Mouse (Mus musculus) bone marrow macrophage, adult 2 months (primary cell): ENCODE measurements around the gene Hivep3.

Experiments
- CTCF ChIP-seq: IDR thresholded peaks from 2 replicates; pipeline ENCODE4 v1.5.1; 2012; ENCODE audit warnings: low read depth, mild to moderate bottlenecking, low read length, moderate library complexity
- POLR2A ChIP-seq: IDR thresholded peaks from 2 replicates; pipeline ENCODE4 v1.6.1; 2012; ENCODE audit warnings: mild to moderate bottlenecking, low read depth, low read length, borderline replicate concordance

DNA sequence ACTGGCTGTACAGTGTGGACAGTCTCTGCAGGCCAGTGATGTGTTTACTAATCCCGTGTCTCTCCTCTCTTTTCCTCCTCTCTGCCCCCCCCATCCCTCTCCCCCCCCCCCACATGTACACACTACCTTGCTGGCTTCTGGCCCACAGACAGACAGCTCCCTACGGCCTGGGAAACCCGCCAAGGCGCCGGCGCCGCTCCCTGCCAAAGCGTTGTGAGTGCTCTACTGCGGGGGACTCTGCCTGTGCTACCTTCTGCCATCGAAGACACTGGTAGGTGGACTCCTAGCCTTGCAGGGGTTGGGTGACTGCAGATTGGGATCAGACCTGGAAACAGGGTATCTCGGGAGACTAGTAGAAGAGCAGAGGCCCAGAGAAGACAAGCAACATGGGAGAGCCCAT is 429.7 kb downstream of the Hivep3 start:
- TF ChIP-seq CTCF (no peak), POLR2A (no peak)
